Mouse (Mus musculus): ENCODE results near the gene Samd4b.

DNA sequence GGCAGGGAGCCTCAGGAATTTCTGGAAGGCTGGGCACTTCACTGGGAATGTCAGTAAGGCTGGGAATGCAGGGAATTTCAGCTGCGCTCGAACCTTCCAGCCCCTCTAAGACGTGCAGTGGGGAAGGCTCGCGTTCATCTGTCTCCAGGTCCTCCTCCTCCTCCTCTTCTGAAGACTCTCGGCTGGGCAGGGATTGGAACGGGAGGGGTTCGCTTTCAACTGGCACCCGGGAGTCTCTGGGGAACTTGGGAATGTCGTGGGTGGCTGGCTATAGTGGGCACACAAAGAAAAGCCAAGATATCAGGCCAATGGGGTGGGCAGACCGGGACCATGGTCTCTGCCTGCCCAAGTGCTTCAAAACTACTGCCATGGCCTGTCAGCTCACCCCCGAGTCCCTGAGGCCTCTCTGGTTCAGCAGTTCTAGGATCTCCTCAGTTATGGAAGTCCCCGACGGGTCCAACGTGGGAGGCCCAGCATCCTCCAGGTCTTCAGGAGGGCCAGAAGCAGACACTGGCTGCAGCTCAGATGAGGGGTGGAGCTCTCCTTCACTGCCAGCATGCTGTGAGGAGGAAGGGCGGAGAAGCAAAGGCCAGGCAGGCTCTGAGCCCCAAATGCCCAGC lies 235.4 kb downstream of the Samd4b start:
- TF ChIP-seq TAL1 (IDR thresholded peaks at IDR 0.05; ENCODE audit: low read length) (no peak), GATA1 (IDR thresholded peaks at IDR 0.05; ENCODE audit: low read length) (no peak)
